Mouse (Mus musculus) neural tube, embryonic 13.5 days (tissue): ENCODE measurements at regions not wholly inside any gene's neighbourhood (a gene's known extent, or its start where the extent isn't known, plus 50 kb on each side); places are given as distances from the start of the nearest gene placed in this dataset.
"Not testable (repeated sequence)": the region's sequence is repeated elsewhere in the genome, so short reads cannot be mapped to it uniquely, and the experiment has no call there.

Experiments
- ATAC-seq: fragments of 200-750 bp; cut with Nextera tagmentation; 2 replicates; pipeline ENCODE4 v1.8.0; 2017; ENCODE audit warnings: low read depth, mild to moderate bottlenecking, moderate TSS enrichment, moderate library complexity
- H3K27ac ChIP-seq: fragments of 300-500 bp; sonication (generic); replicated peaks from 2 replicates; pipeline ENCODE4 v1.5.1; 2015; ENCODE audit warnings: moderate library complexity, mild to moderate bottlenecking, inconsistent platforms
- H3K27me3 ChIP-seq: fragments of 300-500 bp; sonication (generic); 2 replicates; pipeline ENCODE4 v1.6.1; 2015; ENCODE audit warnings: mild to moderate bottlenecking, inconsistent platforms
- H3K36me3 ChIP-seq: fragments of 300-500 bp; sonication (generic); 2 replicates; pipeline ENCODE4 v1.6.1; 2015; ENCODE audit warnings: mild to moderate bottlenecking, inconsistent platforms
- H3K4me1 ChIP-seq: fragments of 300-500 bp; sonication (generic); replicated peaks from 2 replicates; pipeline ENCODE4 v1.6.1; 2015; ENCODE audit warnings: inconsistent platforms
- H3K4me2 ChIP-seq: fragments of 300-500 bp; sonication (generic); 2 replicates; pipeline ENCODE4 v1.6.1; 2015; ENCODE audit warnings: inconsistent platforms, mild to moderate bottlenecking, moderate library complexity
- H3K4me3 ChIP-seq: fragments of 300-500 bp; sonication (generic); 2 replicates; pipeline ENCODE4 v1.5.1; 2015; ENCODE audit warnings: mild to moderate bottlenecking, inconsistent platforms
- H3K9ac ChIP-seq: fragments of 300-500 bp; sonication (generic); 2 replicates; pipeline ENCODE4 v1.6.1; 2015; ENCODE audit warnings: moderate library complexity, mild to moderate bottlenecking, inconsistent platforms
- H3K9me3 ChIP-seq: fragments of 300-500 bp; sonication (generic); 2 replicates; pipeline ENCODE4 v1.6.1; 2016; ENCODE audit warnings: inconsistent platforms
- WGBS: fragments of 180-500 bp; shearing (Covaris S2); methylation state at CpG from one replicate; pipeline ENCODE4 v1.1.7; 2015; 5-methylcytosine and 5-hydroxymethylcytosine counted together

DNA sequence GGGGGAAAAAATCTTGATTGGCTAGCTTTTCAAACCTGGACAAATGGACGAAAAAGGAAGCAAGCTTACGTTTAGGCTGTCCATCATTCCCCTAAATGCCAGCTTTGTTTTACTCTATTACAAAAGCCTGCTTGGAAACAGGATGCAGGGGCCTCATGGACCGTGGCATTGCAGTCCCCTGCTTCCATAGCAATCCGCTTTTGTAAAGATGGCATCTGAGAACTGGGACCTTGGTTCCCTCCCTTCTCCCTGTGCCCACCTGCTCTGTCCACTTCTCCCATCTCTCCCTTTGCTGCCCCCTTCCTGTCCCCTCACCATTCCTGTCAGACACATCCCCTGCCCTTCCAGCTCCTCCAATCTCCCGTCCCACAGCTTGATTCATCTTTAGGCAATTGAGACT, 149.7 kb downstream of the Gxylt1 start:
- Histone ChIP-seq H3K4me1 (no peaks in the 10 kb centered on the region), H3K9me3 (no peaks in the 10 kb centered on the region), H3K36me3 (no peaks in the 10 kb centered on the region), H3K4me2 (no peak overlapping the region), H3K27me3 (no peaks in the 10 kb centered on the region), H3K9ac (no peak overlapping the region), H3K4me3 (no peak overlapping the region), H3K27ac (no peak overlapping the region)
- ATAC-seq = no peak
- WGBS = 35% methylated on average over 5 of the region's 5 CpGs

DNA sequence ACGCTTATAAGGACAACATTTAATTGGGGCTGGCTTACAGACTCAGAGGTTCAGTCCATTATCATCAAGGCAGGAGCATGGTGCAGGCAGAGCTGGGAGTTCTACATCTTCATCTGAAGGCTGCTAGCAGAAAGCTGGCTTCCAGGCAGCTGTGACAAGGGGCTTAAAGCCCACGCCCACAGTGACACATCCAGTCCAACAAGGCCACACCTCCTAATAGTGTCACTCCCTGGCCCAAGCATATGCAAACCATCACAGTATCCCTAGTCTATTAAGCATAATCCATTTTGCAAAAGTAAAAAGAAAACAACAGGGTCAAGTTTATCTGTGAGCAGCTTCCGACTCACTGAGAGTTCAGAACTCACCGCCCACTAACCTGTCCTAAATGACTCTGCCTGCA, 153.8 kb downstream of the Gxylt1 start:
- no peak overlapping the region for H3K4me2 ChIP-seq
- H3K9ac ChIP-seq = no peak overlapping the region
- ATAC-seq = no peak
- no peaks in the 10 kb centered on the region for H3K27me3 ChIP-seq
- no peak overlapping the region for H3K27ac ChIP-seq
- H3K9me3 ChIP-seq = no peaks in the 10 kb centered on the region
- H3K4me3 ChIP-seq = no peak overlapping the region
- WGBS = 80% methylated on average over 4 of the region's 4 CpGs
- H3K4me1 ChIP-seq = peaks cover 4% of the 10 kb centered on the region; the same call in 1 of the 2 replicates
- H3K36me3 ChIP-seq = no peaks in the 10 kb centered on the region

DNA sequence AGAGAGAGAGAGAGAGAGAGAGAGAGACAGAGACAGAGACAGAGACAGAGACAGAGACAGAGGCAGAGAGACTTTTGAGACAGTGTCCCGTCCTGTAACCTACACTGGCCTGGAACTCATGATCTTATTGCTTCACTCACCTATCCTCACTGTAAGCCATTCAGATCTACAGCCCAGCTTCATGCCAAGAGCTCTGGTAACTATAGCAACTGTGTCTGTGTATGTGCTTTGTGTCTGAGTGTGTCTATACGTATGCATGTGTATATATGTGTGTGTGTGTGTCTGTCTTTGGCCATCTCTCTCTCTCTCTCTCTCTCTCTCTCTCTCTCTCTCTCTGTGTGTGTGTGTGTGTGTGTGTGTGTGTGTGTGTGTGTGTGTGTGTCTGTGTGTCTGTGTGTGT, 157.2 kb downstream of the Gxylt1 start:
- ATAC-seq, H3K27me3 ChIP-seq, H3K9me3 ChIP-seq, H3K4me3 ChIP-seq, H3K27ac ChIP-seq, H3K9ac ChIP-seq, H3K36me3 ChIP-seq, H3K4me2 ChIP-seq: not testable (repeated sequence)
- WGBS = 59% methylated on average over 2 of the region's 2 CpGs
- peaks cover 15% of the 10 kb centered on the region for H3K4me1 ChIP-seq

DNA sequence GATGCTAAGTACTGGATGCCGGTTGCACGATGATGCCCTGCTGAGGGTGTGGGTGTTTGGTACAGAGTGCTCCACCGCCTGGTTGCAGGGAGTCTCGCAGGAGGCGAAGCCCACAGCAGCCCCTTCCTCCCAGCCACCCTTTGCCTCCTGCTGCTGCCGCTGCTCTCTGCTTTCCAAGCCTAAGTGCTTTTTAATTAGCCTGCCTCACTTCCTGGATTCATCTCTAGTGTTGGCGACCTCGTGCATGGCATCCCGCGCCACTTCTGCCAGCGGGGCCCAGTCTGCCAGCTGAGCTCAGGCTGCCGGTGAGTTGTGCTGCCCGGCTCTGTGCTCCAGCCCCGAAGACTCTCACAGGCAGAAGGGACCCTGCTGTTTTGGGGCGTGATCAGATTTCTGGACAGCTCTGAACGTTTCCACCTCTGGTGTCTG, 159.3 kb downstream of the Gxylt1 start:
- Histone ChIP-seq H3K27me3 (no peaks in the 10 kb centered on the region; the same call in 1 of the 2 replicates), H3K4me2 (peak overlapping the region; percentile 52), H3K36me3 (no peaks in the 10 kb centered on the region), H3K4me3 (peak overlapping the region; percentile 19), H3K9ac (peak overlapping the region; percentile 55), H3K27ac (peak overlapping the region; percentile 54), H3K9me3 (no peaks in the 10 kb centered on the region), H3K4me1 (peaks cover 15% of the 10 kb centered on the region)
- ATAC-seq = peak; percentile 88
- 2% methylated on average over 16 of the region's 16 CpGs for WGBS

DNA sequence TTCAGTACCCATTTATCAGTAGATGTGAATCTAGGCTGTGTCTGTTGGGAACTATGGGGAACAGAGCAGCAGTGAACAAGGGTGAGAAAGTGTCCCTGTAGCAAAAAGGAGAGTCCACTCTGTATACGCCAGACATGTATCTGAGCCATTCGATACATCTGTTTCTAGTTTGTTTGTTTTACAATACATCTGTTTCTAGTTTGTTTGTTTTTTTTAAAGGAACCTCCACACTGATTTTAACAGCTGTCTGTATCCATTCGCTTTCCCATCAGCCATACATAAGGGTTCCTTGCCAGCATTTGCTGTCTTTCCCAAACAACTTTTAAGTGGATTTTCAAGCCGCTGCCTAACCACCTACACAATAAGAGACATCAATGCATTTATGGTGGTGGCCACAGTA, 170.0 kb downstream of the Gxylt1 start:
- no peaks in the 10 kb centered on the region for H3K27me3 ChIP-seq
- H3K4me2 ChIP-seq = no peak overlapping the region
- H3K27ac ChIP-seq = no peak overlapping the region
- 88% methylated on average over 4 of the region's 4 CpGs for WGBS
- H3K9me3 ChIP-seq = no peaks in the 10 kb centered on the region
- no peak overlapping the region for H3K9ac ChIP-seq
- no peaks in the 10 kb centered on the region for H3K4me1 ChIP-seq
- no peak overlapping the region for H3K4me3 ChIP-seq
- H3K36me3 ChIP-seq = no peaks in the 10 kb centered on the region
- ATAC-seq = no peak

DNA sequence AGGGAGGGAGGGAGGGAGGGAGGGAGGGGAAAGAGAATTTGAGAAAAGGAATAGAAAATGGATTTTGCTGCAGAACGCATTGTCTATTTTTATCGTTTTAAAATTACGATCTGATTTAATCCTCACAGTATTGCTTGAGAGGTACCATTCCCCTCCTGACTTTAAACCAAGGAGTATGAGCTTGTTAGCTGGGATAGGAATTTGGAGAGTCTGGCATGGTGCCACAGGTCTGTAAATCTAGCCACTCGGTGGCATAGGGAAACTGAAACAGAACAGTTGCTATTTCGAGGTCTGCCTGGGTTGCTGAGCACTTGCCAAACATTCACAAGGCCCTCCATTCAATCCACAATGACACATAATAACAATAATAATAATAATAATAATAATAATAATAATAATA, 171.6 kb downstream of the Gxylt1 start:
- ATAC-seq = peak; percentile 36; the same call in 1 of the 2 replicates
- Histone ChIP-seq H3K4me2 (no peak overlapping the region), H3K4me3 (no peak overlapping the region), H3K9me3 (no peaks in the 10 kb centered on the region), H3K27ac (no peak overlapping the region), H3K4me1 (no peaks in the 10 kb centered on the region), H3K9ac (no peak overlapping the region), H3K36me3 (no peaks in the 10 kb centered on the region), H3K27me3 (no peaks in the 10 kb centered on the region)
- 71% methylated on average over 5 of the region's 5 CpGs for WGBS

DNA sequence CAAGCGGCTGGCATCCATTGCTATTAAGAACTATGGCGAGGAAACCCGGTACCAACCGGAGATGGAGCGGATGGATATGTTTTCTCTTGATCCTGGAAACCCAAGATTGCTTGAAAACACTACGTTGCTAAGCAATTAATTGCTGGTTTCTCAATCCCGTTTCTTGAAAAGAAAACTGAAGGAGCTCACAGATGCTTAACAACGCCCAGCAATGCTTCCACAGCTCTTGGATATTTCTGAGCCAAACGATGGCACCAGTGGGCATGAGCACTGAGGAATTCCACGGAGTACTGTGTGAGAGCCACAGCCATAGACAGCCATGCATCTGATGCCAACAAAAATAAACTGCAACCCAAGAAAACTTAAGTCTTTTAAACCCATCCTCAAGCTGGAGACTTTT, 173.1 kb downstream of the Gxylt1 start:
- 90% methylated on average over 10 of the region's 10 CpGs for WGBS
- H3K27me3 ChIP-seq = no peaks in the 10 kb centered on the region
- no peak overlapping the region for H3K4me3 ChIP-seq
- H3K9ac ChIP-seq = no peak overlapping the region
- no peak overlapping the region for H3K4me2 ChIP-seq
- H3K9me3 ChIP-seq = no peaks in the 10 kb centered on the region
- no peak for ATAC-seq
- no peaks in the 10 kb centered on the region for H3K4me1 ChIP-seq
- H3K36me3 ChIP-seq = no peaks in the 10 kb centered on the region
- no peak overlapping the region for H3K27ac ChIP-seq

DNA sequence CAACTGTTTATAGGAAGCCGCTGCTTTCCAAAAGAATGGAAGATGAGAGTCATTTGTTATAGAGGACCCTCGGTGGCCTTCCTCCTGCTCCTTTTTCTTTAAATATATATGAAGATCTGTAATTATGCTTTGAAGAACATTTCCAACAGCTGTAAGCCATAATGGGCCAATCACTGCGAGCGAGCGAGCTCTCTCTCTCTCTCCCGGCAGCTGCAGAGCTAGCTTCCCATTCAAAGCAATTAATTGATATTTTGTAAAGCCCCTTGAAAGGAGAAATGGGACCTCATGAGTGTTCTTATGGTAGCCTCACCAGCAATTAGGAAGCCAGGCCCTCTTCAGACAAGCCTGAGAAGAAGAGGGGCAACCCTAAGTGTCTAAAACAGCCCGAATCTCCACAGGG, 174.1 kb downstream of the Gxylt1 start:
- H3K27ac ChIP-seq = no peak overlapping the region
- no peaks in the 10 kb centered on the region for H3K4me1 ChIP-seq
- H3K4me3 ChIP-seq = no peak overlapping the region
- ATAC-seq = no peak
- no peaks in the 10 kb centered on the region for H3K36me3 ChIP-seq
- 68% methylated on average over 7 of the region's 7 CpGs for WGBS
- H3K9ac ChIP-seq = no peak overlapping the region
- H3K9me3 ChIP-seq = no peaks in the 10 kb centered on the region
- H3K4me2 ChIP-seq = no peak overlapping the region
- H3K27me3 ChIP-seq = no peaks in the 10 kb centered on the region

DNA sequence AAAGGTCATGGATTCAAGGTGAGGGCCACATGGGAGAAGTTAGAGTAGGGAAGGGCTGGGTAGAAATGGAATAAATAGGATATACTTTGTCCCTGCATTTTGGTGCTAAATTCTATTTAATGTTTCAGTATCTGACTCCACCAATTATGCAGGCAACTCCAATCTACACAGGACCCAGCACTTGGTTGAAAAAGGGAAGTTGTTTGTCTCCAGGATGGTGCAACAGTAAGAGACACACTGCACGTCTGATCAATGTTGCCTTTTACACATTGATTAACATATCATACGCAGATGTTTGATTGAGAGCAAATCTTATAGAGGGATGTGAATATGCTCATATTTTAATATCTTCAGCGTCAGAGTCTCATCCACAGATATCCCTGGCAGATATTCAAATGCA, 175.1 kb downstream of the Gxylt1 start:
- Histone ChIP-seq H3K4me3 (no peak overlapping the region), H3K27ac (no peak overlapping the region), H3K9ac (no peak overlapping the region), H3K9me3 (no peaks in the 10 kb centered on the region), H3K4me1 (no peaks in the 10 kb centered on the region), H3K36me3 (no peaks in the 10 kb centered on the region), H3K4me2 (no peak overlapping the region), H3K27me3 (no peaks in the 10 kb centered on the region)
- ATAC-seq = no peak
- WGBS = 83% methylated on average over 3 of the region's 3 CpGs

DNA sequence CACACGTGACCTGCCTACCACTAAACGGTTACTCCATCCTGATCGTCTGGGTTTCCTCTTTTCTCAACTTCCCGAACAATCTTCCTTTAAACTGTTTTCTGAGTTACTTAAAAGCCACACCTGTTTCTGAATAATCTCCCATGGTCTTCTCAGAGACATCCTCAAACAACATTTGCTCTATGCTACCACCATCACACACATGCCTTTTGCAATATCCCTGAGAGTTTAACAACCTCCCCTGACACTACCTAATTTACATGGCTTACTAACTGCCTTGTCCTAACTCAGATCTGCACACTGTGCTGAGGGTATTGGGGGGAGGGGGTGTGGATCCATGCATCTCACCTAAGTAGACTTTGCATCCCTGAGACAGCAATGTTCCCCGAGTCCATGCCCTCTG, 178.6 kb downstream of the Gxylt1 start:
- Histone ChIP-seq H3K9ac (no peak overlapping the region), H3K9me3 (no peaks in the 10 kb centered on the region), H3K36me3 (no peaks in the 10 kb centered on the region), H3K4me2 (no peak overlapping the region), H3K27ac (no peak overlapping the region), H3K4me3 (no peak overlapping the region), H3K27me3 (no peaks in the 10 kb centered on the region), H3K4me1 (no peaks in the 10 kb centered on the region)
- no peak for ATAC-seq
- WGBS = 84% methylated on average over 5 of the region's 5 CpGs

DNA sequence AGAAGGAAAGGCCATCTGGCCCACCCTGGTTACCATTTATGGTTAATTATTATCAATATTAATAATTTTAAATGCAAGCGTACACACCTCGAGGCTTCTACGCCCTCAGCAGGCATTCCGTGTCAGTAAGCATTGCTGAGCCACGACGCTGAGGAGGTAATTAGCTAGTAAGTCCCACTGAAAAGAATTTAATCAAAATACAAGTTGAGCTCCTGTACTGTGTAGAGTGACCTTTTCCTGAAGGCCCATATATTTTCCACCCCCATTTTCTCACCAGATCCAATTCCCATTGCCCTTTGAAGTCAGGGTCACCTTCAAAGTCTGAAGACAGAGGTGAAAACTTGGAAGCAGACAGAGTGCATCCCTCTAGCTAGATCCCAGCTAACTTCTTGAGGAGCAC, 179.8 kb downstream of the Gxylt1 start:
- 73% methylated on average over 6 of the region's 6 CpGs for WGBS
- Histone ChIP-seq H3K27me3 (no peaks in the 10 kb centered on the region), H3K4me1 (no peaks in the 10 kb centered on the region), H3K9ac (no peak overlapping the region), H3K4me2 (no peak overlapping the region), H3K27ac (no peak overlapping the region), H3K4me3 (no peak overlapping the region), H3K9me3 (no peaks in the 10 kb centered on the region), H3K36me3 (no peaks in the 10 kb centered on the region)
- ATAC-seq = no peak

DNA sequence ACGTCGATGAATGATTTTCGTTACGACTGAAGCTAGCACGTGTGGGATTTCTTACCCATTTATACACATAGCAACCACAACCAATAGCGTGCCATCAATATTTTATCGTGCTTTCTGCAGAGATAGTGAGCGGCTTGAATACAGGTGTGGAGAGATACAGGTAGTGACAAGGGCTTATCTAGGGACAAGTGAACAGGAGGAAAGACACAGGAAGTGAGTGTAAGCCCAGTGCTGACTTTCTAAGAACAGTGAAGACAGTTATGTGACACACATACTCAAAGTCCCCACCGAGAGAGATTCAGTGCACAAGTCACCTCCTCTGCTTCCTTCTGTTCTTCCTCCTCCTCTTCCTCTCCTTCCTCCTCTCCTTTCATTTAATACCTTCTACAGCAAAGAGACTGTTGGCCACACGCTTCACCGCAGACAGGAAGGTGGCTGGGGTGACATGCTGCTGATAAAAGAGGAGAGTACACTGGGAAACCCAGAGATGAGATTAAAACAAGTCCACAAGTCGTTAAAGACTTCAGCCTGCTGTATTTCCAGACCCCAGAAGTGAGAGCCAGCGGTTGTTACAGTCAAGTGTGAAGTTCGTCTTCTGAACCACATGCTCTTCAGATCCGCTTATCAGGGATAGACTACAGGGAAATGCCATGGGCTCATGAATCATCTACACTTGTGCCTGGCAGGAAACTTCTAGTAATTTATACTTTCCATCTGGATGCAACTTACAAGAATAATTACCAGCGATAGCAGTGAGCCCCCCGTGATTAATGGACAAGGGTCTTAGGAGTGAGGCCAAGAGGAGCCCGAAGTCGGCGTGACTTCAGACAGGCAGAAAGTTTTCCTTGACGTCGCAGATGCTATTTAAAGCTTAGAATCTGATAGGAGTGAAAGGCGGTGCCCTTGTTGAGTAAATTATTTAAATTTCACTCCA, 180.5 kb downstream of the Gxylt1 start:
- WGBS = 75% methylated on average over 23 of the region's 23 CpGs
- no peak for ATAC-seq
- H3K9ac ChIP-seq = no peak overlapping the region

DNA sequence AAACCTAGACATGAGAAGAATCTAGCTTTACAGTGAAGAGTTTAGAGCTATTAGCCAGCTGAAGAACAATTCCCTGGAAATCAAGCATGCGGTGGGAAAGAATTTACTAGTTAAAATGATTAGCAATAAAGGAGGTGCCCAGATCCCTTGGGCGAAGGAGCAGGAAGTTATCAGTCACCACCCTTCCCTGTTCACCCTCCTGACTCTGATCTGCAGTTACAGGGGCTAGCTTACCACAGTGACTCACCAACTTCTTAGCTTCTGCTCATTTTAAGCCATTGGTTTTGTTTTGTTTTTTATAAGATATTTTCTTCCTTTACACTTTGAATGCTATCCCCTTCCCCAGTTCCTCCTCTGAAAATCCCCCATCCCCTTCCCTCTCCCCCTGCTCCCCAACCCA, 183.6 kb downstream of the Gxylt1 start:
- H3K4me1 ChIP-seq = no peaks in the 10 kb centered on the region
- no peak overlapping the region for H3K4me3 ChIP-seq
- no peak overlapping the region for H3K9ac ChIP-seq
- H3K9me3 ChIP-seq = no peaks in the 10 kb centered on the region
- no peaks in the 10 kb centered on the region for H3K36me3 ChIP-seq
- 79% methylated on average over 2 of the region's 2 CpGs for WGBS
- no peak overlapping the region for H3K4me2 ChIP-seq
- H3K27ac ChIP-seq = no peak overlapping the region
- ATAC-seq = no peak
- no peaks in the 10 kb centered on the region for H3K27me3 ChIP-seq

More for the DNA sequence above, 180.5 kb downstream of the Gxylt1 start:
- no peaks in the 10 kb centered on the region for H3K4me1 ChIP-seq
- no peak overlapping the region for H3K27ac ChIP-seq
- no peaks in the 10 kb centered on the region for H3K36me3 ChIP-seq
- no peak overlapping the region for H3K4me2 ChIP-seq
- no peaks in the 10 kb centered on the region for H3K9me3 ChIP-seq
- H3K4me3 ChIP-seq = no peak overlapping the region
- no peaks in the 10 kb centered on the region for H3K27me3 ChIP-seq
